Mouse (Mus musculus) CH12F3 (cell line): ENCODE measurements around the gene Pcp2.
"Not testable (repeated sequence)": the region's sequence is repeated elsewhere in the genome, so short reads cannot be mapped to it uniquely, and the experiment has no call there.

ENCODE experiments used
- in situ Hi-C: fragments of 300-500 bp; cut with MboI; formaldehyde crosslinking; loops from 2 replicates; pipeline ENCODE4 v1.14.3; 2020; ENCODE audit warnings: low sequenced_read_pairs

The Pcp2 gene

DNA sequence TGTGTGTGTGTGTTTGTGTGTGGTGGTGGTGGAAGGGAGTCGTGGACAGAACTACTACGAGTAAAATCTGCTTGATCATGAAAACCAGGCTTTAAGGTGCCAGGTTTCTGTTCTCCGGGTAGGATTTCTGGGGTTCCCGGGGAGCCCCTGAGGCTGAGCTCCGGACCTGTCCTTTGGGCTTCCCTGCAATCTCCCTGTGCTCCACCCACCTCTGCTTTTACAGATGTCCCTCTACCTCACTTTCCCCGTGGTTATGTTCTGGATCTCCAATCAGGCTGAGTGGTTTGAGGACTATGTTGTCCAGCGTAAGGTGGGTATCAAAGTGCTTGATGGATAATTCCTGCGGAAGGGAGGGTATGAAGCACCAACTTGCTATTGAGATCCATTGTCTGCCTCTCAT is 3.2 kb downstream of the Pcp2 start:
- in situ Hi-C loops: no loop called here

DNA sequence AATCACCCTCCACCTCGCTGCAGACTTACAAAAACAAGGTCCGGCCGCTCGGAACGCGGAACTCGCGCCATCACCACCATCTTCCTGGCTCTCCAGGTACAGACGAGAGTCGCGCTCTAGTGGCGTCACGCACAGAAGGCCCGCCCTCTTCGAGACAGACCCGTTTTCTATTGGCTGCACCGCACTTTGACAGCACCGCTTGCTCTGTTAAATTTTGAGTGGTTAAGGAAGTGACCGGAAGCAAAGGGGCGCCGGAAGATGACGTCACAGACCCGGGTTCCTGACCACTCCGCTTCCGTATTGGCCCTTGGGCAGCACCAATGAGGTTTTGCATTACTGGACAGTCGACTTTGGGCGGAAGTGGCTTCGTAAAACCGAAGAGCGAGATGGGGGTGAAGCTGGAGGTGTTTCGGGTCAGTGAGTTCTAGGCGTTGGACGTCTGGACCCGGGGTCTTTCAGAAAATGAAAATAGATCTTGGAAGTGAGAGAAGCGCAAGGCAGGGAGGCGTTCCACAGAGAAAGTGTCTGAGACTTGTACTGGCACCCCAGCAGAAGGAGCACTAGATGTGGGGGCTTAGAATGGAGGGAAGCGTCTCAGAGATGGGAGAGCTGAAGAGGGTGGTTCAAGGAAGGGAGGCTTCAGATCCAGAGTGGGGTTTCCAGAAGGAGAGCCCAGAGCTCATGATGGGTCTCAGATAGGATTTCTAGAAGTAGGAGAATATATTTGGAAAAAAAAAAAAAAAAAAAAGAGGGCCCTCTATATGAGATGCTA is 4.0 kb downstream of the Pcp2 start, which contains the start of the genes Xab2 and Pet100:
TSS of gene Xab2 (minus strand) at position 118 of the 772 bp plus-strand sequence.
TSS of gene Pet100 (plus strand) at position 350 of the 772 bp plus-strand sequence.
- in situ Hi-C loops: no loop called here

DNA sequence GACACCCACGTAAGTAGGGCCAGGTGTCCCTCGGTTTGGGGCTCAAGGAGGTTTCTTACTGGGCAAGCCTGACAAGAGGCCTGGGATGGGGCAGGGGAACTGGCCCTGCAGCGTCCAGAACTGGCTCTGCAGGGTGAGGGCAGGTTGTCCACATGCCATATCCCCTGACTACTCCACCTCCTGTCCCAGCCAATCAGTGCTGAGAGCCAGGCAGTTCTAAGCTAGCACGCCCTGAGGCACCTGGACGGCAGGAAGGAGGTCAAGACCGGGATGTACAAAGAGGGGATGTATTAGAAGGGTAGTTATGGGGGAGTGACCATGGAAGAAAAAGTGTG is 15.6 kb downstream of the Pcp2 start:
- in situ Hi-C loops: no loop called here

DNA sequence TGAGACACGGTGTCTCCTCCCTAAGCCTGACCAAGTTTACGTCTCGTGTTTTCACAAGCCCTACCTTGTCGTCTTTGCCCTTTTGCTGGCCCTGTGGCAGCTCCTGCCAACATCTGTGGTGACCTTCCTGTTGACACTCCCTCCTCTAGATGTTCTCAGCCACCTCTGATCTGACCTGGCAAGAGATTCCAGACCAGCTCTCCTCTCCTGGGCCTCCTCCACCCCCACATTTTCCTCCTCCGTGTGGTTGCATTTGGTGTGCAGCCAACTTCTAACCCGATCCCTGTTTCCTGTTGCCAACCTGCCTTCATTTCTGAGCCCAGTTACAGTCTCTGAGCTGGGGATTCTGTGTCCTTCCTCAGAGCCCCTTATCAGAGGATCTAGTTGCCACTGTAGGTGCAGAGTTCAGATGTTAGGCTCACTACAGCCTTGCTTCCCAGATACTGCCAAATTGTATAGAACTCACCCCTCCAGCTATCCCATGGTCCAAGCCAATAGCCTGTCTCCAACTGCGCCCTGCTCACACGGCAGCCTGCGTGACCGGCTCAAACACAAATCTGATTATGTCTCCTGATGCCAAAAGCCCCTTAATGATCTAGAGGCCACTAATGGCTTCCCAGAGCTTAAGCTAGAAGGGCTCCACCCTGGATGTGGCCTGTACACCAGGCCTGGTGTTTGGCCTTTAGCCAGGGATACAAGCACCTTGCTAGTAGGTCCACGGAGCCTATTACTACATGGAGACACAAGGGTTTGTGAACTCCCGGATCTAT is 16.1 kb downstream of the Pcp2 start:
- in situ Hi-C loops: no loop called here

DNA sequence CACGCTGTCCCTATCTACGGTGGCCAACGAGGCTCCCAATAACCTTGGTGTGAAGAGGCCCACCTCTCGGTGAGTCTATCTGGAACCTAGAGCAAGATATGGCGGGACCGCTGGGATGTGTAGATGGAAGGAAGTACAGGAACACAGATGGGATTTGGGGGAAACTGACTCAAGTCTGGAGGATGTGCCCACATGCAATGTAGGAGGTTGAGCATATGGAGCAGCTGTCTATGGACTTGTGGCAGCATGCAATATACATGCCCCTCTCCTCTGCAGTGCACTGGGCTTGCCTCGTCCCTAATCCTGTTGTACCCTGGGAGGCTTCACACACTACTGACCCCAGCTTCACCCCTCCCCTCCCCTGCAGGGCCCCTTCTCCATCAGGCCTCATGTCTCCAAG is 17.5 kb downstream of the Pcp2 start:
- in situ Hi-C loops: no loop called here

DNA sequence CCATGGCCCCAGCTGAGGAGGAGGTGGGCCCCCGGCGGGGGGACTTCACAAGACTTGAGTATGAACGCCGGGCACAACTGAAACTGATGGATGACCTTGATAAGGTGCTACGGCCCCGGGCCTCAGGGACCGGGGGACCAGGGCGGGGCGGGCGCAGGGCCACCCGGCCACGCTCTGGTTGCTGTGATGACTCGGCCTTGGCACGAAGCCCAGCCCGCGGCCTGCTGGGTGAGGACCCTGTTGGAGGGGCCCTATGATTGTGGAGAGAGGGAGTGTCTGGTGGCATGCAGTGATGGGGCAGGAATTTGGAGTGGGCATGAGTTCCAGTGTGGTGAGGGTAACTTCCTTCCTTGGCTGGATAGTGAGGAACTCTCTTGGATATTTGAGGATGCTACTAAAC is 18.8 kb downstream of the Pcp2 start:
- in situ Hi-C loops: no loop called here

DNA sequence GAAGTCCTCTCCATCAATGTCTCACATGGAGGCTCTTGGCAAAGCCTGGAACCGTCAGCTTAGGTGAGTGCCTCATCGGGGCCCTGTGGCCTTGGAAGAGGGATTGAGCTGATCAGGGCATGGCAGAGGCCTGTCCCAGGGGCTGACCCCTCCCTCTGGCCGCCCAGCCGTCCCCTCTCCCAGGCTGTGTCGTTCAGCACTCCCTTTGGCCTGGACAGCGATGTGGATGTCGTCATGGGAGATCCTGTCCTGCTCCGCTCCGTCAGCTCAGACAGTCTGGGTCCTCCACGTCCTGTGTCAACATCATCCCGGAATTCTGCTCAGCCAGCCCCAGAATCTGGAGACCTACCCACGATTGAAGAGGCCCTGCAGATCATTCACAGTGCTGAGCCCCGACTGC is 21.9 kb downstream of the Pcp2 start:
- in situ Hi-C loops: no loop called here

DNA sequence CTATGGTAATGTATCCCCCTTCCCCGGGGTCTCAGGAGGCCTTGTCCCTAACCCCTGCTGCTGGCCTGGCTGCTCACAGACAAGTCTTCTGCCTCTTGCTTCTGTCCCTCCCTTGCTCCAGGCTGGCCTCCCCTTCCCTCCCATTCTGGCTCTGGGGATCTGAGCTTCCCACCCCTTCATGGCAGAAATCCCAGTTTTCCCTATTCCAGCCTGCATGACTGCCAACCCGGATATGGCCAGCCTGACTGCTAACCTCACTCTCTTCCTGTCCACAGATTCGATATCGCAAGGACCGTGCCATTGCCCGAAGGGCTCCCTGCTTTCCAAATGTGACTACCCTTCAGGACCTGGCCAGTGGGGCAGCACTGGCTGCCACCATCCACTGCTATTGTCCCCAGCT is 24.9 kb downstream of the Pcp2 start:
- in situ Hi-C loops: no loop called here

DNA sequence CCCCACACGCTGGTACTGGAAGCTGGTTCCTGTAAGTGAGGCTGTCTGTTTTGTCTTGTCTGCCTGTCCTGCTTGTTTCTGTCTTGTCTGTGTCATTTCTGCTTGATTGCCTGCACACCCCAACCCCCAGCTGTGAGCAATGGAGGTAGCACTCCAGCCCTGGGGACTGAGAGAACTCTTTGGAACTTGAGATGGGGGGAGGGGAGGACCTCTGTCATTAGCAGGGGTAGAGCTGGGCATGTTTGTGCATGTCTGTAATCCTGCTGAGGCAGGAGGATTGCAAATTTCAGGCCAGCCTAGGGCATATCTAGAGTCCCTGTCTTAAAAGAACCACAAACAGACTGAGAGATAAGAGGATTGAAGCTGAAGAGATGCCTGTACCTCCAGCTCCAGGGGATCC is 26.1 kb downstream of the Pcp2 start:
- in situ Hi-C loops: no loop called here

DNA sequence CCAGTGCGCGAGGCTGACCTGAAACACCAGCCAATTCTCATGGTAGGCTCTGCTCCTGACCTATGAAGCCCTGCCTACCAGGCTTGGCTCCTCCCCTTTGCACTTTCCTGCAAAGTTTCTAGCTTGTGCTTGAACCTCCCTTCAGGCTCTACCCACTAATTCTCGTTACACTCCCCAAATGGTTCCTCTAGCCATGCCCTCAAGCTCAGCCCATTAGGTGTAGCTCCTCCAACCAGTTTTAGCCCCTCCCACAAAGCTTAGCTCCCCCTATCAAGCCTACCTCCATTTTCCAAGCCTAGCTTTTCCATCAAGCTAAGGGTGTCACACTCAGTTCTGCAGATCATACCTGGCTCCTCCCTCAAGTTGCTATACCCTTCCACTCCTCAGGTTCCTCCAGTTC is 27.3 kb downstream of the Pcp2 start:
- in situ Hi-C loops: no loop called here

DNA sequence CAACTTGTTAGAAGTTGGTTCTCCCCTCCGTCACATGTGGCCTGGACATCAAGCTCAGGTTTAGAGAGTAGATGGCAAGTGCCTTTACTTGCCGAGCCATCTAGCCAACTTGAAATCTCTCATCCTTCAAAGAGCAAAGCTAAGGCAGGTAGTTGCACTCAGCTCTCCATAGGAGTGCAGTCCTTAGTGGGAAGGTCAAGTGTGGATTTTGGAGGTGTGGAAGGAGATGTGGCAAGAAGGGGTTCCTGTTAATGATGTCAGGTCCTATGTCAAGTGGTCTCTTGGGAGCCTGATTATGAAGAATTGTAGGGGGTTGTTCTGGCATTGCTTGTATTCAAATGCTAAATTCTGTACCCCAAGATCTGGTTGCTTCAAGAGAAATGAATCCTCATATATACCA is 30.9 kb downstream of the Pcp2 start:
- in situ Hi-C loops: no loop called here

DNA sequence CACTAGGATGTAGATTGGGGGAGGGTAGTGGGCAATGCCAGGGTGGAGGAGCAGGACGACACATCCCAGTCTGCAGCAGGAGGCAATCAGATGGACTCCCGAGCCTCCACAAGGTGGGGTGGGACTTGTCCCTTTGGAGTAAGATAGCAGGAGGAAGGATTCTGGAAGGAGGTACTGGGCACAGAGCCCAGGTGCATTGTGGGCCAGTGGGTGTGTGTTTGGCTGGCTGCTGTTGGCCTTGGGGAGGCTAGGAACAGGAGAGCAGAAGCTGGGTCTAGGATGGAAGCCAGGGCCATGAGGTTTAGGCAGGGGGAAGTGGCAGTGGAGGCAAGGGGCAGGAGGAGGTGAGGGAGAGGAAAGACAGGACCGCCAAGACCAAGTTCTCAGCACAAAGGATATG is 31.9 kb downstream of the Pcp2 start:
- in situ Hi-C loops: no loop called here

DNA sequence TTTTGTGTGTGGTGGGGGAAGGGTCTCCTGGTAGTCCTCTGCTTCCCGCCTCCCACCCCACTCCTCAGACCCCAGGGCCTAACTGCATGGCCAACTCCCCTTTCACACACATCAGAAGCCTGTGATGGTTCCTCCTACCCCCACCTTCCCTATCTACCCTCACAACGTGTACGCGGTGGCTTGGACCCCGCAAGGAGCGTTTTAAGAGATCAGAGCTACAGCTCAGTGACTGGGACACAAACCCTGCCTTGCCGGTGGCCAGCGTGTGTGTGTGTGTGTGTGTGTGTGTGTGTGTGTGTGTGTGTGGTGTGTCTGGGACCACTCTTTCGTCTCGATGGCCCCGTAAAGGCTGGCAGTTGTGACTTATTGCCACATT is 37.1 kb downstream of the Pcp2 start:
- in situ Hi-C loops: no loop called here

DNA sequence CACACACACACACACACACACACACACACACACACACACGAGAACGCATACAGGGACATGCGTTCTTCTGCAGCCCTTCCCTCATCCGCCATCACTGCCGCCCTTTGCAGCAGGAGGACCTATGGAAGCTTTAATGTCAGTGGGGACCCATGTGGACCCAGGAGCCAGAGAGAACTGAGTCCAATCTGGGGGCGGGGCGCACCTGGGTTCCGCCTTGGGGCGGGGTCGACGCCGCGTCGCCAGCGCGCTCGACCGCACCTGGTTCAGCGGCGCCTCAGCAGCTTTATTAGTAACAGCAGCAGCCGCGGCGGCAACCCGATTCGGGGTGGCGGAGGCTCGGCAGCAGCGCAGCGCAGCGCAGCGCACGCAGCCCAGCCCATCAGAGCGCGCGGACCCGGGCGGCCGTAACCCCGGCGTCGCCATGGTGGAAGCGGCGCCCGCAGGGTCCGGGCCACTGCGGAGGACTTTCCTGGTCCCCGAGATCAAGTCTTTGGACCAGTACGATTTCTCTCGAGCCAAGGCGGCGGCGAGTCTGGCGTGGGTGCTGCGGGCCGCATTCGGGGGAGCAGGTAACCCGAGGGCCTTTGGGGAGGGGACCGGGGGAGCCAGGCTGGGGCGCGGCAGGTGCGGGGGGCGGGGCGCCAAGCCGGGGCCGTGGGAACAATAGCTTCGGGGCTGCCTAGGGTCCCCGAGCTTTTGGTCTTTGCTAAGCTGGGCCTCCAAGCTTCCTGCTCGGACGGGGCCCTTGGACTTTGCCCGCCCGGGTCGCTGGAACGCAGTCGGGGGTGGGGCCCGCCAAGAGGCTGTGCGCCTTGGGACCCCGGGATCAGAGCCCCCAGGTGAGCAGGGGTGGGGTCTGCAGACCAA is 37.7 kb downstream of the Pcp2 start:
- in situ Hi-C loops: no loop called here

DNA sequence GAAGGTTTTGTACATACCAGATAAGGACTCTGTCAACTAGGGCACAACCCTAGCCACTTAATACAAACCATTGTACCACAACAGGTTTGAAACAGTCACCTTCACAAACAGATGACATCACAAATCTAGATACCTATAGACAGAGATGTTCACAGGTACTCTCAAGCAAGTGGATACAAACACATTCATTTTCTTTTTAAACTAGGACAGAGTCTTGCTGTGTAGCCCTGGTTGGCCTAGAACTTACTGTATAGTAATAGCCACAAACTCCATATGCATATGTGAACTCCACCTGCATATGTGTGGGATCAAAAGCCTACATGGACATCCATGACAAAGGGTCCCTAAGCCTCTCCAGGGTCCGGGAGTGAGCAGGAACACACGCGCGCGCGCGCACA is 38.4 kb downstream of the Pcp2 start, which contains the start of gene Camsap3:
TSS of gene Camsap3 (plus strand) at position 301 of the 398 bp plus-strand sequence.
- in situ Hi-C loops: no loop called here

DNA sequence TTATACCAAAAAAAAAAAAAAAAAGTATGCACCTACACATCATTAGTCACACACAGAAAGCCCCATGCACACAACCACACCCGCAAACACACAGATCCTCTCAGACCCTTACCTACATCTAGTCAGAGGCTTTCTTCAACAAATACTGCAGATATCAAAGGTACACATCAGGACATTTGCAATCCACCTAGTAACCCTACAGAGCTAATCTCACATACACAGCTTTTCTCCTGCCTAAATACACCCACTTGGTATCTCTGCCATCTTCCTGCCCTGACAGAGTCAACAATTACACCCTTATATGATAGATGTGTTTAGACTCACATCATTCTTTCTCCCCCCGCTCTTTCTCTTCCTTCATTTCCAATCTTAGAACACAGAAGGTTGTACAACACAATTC is 38.9 kb downstream of the Pcp2 start:
- in situ Hi-C loops: no loop called here

DNA sequence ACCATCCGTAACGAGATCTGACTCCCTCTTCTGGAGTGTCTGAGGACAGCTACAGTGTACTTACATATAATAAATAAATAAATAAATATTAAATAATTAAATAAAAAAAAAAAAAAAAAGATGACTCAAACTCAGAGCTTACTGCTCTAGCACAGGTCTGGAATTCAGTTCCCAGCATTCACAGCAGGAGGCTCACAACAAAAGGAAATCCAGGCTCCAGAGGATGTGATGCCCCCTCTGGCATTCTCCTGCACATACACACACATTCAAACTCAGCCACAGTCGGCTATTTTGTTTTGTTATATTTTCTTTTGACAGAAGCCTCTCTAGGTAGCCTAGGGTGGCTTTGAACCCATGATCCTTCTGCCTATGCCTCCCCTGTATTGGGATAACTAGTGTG is 43.4 kb downstream of the Pcp2 start:
- in situ Hi-C loops: not testable (repeated sequence)

DNA sequence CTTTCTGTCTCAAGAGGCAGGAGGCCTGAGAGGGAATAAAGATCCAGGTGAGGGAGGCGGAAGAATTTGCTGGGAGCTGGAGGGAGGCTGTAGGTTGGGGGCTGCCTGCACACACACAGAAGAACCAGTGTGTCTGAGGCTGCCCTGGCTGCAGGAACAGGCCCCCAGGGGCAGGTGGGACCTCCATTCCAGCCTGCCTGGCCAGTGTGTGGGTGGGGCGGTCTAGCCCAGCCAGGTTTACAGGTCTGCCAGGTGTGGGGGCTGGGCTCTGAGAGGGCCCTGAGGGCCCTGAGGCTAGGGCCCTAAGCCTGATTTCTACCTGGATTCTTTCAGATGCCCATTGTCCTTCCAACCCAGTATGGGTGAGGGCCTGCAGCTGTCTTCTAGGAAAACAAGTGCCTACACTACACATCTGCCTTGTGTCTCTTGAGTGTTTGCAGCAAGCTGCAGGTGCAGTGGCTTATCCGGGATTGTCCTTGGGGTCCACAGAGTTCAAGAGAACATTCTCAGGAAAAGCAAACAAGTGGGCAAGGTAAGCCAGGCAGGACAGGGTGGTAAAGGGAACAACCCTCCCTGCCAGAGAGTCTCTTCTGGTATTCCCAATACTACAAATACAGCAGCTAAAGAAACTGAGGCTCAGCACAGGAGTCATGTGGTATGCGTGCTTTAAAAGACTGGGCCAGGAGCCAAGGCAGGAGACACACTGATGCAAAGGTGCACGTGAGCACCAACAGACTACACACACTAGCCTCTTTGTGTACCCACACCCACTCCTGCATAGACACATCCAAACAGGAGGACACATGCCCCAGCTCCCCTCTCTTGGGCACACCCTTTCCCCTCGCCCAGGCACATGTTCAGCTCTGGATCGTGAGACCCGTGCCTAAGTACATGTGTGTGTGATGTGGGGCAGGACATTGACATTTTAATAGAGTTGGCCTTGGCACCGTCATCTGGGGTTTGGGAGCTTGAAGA is 45.7 kb downstream of the Pcp2 start:
- in situ Hi-C loops: no loop called here

DNA sequence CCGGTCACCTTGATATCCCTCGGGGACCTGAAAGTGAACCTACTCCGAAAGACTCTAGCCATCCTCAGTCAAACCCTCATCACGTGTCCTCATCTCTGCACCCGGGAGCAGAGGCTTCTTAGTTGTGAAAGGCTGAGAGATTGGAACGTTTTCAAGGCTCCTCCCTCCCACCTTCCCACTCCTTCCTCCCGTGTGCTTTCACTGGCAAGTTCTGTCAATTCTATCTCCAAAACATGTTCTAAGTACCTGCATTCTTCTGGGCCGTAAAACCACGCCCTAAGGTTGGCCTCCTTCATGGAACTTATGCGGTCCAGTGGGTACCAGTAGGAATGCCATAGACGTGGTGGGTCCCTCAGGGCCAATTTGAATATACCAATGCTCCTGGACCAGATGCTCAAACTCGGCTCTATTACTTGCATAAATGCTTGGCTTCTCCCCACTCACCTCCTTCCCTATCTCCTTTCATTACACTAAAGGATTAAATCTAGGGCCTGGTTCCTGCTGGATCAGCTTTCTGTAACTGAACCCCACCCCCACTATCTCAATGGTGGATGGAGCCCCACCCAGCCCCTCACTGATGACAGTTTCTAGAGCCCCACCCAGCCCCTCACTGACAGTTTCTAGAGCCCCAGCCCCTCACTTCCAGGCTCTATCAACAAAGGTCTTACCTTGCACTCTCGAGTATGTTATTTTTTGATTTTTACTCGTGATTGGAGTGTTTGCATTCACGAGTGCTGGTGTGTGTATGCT is 49.0 kb downstream of the Pcp2 start:
- in situ Hi-C loops: no loop called here

DNA sequence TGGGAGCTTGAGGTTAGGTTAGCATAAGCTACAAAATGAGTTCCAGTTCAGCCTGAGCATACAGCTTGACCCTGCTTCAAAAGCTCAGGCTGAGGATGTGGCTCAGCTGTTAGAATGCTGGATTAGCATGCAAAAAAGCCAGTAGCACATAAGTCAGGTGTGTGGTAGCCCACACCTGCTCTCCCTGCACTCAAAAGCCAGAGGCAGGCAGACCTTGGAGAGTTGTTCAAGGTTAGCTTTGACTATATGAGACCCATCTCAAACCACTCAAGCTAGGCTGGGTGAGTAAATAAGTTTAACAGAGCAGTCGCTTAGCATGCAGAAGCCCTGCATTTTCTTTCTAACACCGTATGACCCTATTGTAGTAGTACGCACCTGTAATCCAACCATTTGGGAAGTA is 50.8 kb downstream of the Pcp2 start:
- in situ Hi-C loops: no loop called here
